Mouse (Mus musculus): ENCODE data around the gene Prkrip1. TPM values are rescaled to one million over a fixed set of nuclear protein-coding genes. Genes with fewer than 3 reads are reported as not detected.
"Not testable (repeated sequence)": the region's sequence is repeated elsewhere in the genome, so short reads cannot be mapped to it uniquely, and the experiment has no call there.

Prkrip1 gene
- polyA plus RNA-seq, 1 experiment from 2014 or later: 85.0 TPM

- ATAC-seq (ENCODE audit: insufficient number of reproducible peaks, low FRiP score, low TSS enrichment, low read depth) (no peak), DNase-seq (ENCODE audit: low spot score) (no peak)
- Histone ChIP-seq H3K4me2 (ENCODE audit: low read depth, severe bottlenecking) (no peak overlapping the region), H3K27me3 (ENCODE audit: control insufficient read depth, insufficient read depth, low read length) (no peaks in the 10 kb centered on the region), H3K36me3 (ENCODE audit: control insufficient read depth, insufficient read depth, low read length) (no peaks in the 10 kb centered on the region), H3K4me3 (ENCODE audit: low read depth, low read length) (no peak overlapping the region), H3K4me1 (ENCODE audit: control insufficient read depth, insufficient read depth, low read length) (no peaks in the 10 kb centered on the region), H3K9me3 (ENCODE audit: control insufficient read depth, low read length) (peaks cover 2% of the 10 kb centered on the region; the same call in 1 of the 2 replicates), H3K27ac (replicated peaks; ENCODE audit: low read depth, low read length) (no peak overlapping the region), H3K9ac (ENCODE audit: low read length) (no peak overlapping the region)
- 91% methylated on average over 5 of the region's 5 CpGs for WGBS
Measured at GRCm38 (mm10) chr5:136215958-136216357, 17.2 kb upstream of the Prkrip1 start.

- no peak overlapping the region for H3K27ac ChIP-seq (replicated peaks; ENCODE audit: low read depth, low read length)
- H3K9ac ChIP-seq (ENCODE audit: low read length): no peak overlapping the region
- peaks cover 2% of the 10 kb centered on the region; the same call in 1 of the 2 replicates for H3K9me3 ChIP-seq (ENCODE audit: control insufficient read depth, low read length)
- no peaks in the 10 kb centered on the region for H3K4me1 ChIP-seq (ENCODE audit: control insufficient read depth, insufficient read depth, low read length)
- no peaks in the 10 kb centered on the region for H3K36me3 ChIP-seq (ENCODE audit: control insufficient read depth, insufficient read depth, low read length)
- no peak for DNase-seq (ENCODE audit: low spot score)
- no peak overlapping the region for H3K4me2 ChIP-seq (ENCODE audit: low read depth, severe bottlenecking)
- H3K4me3 ChIP-seq (ENCODE audit: low read depth, low read length): no peak overlapping the region
- no peaks in the 10 kb centered on the region for H3K27me3 ChIP-seq (ENCODE audit: control insufficient read depth, insufficient read depth, low read length)
- no peak for ATAC-seq (ENCODE audit: insufficient number of reproducible peaks, low FRiP score, low TSS enrichment, low read depth)
- WGBS: 92% methylated on average over 3 of the region's 3 CpGs
Measured at GRCm38 (mm10) chr5:136215211-136215610, 16.4 kb upstream of the Prkrip1 start.

GRCm38 (mm10) chr5:136213716-136214115 is 15.0 kb upstream of the Prkrip1 start:
- 87% methylated on average over 5 of the region's 5 CpGs for WGBS
- no peak overlapping the region for H3K4me3 ChIP-seq (ENCODE audit: low read depth, low read length)
- no peak for DNase-seq (ENCODE audit: low spot score)
- H3K36me3 ChIP-seq (ENCODE audit: control insufficient read depth, insufficient read depth, low read length): no peaks in the 10 kb centered on the region
- no peaks in the 10 kb centered on the region for H3K4me1 ChIP-seq (ENCODE audit: control insufficient read depth, insufficient read depth, low read length)
- no peaks in the 10 kb centered on the region for H3K27me3 ChIP-seq (ENCODE audit: control insufficient read depth, insufficient read depth, low read length)
- H3K9me3 ChIP-seq (ENCODE audit: control insufficient read depth, low read length): peaks cover 2% of the 10 kb centered on the region; the same call in 1 of the 2 replicates
- H3K4me2 ChIP-seq (ENCODE audit: low read depth, severe bottlenecking): no peak overlapping the region
- H3K27ac ChIP-seq (replicated peaks; ENCODE audit: low read depth, low read length): no peak overlapping the region
- no peak for ATAC-seq (ENCODE audit: insufficient number of reproducible peaks, low FRiP score, low TSS enrichment, low read depth)
- no peak overlapping the region for H3K9ac ChIP-seq (ENCODE audit: low read length)

- Histone ChIP-seq H3K4me2 (ENCODE audit: low read depth, severe bottlenecking) (no peak overlapping the region), H3K4me3 (ENCODE audit: low read depth, low read length) (no peak overlapping the region), H3K27ac (replicated peaks; ENCODE audit: low read depth, low read length) (no peak overlapping the region), H3K9me3 (ENCODE audit: control insufficient read depth, low read length) (peaks cover 2% of the 10 kb centered on the region; the same call in 1 of the 2 replicates), H3K36me3 (ENCODE audit: control insufficient read depth, insufficient read depth, low read length) (no peaks in the 10 kb centered on the region), H3K27me3 (ENCODE audit: control insufficient read depth, insufficient read depth, low read length) (no peaks in the 10 kb centered on the region), H3K4me1 (ENCODE audit: control insufficient read depth, insufficient read depth, low read length) (no peaks in the 10 kb centered on the region), H3K9ac (ENCODE audit: low read length) (no peak overlapping the region)
- ATAC-seq (ENCODE audit: insufficient number of reproducible peaks, low FRiP score, low TSS enrichment, low read depth) (no peak), DNase-seq (ENCODE audit: low spot score) (no peak)
- 91% methylated on average over 11 of the region's 11 CpGs for WGBS
Measured at GRCm38 (mm10) chr5:136212716-136213115, 14.0 kb upstream of the Prkrip1 start.

GRCm38 (mm10) chr5:136211341-136212102 is 12.8 kb upstream of the Prkrip1 start:
- ATAC-seq (ENCODE audit: insufficient number of reproducible peaks, low FRiP score, low TSS enrichment, low read depth); H3K9ac ChIP-seq (ENCODE audit: low read length); H3K27ac ChIP-seq (replicated peaks; ENCODE audit: low read depth, low read length); H3K4me1 ChIP-seq (ENCODE audit: control insufficient read depth, insufficient read depth, low read length); H3K9me3 ChIP-seq (ENCODE audit: control insufficient read depth, low read length); H3K4me3 ChIP-seq (ENCODE audit: low read depth, low read length); H3K4me2 ChIP-seq (ENCODE audit: low read depth, severe bottlenecking); DNase-seq (ENCODE audit: low spot score); H3K36me3 ChIP-seq (ENCODE audit: control insufficient read depth, insufficient read depth, low read length); H3K27me3 ChIP-seq (ENCODE audit: control insufficient read depth, insufficient read depth, low read length): not testable (repeated sequence)
- WGBS: 92% methylated on average over 14 of the region's 14 CpGs

GRCm38 (mm10) chr5:136210549-136210948 is 11.8 kb upstream of the Prkrip1 start:
- Histone ChIP-seq H3K4me1 (ENCODE audit: control insufficient read depth, insufficient read depth, low read length) (no peaks in the 10 kb centered on the region), H3K4me2 (ENCODE audit: low read depth, severe bottlenecking) (no peak overlapping the region), H3K9me3 (ENCODE audit: control insufficient read depth, low read length) (no peaks in the 10 kb centered on the region; the same call in 1 of the 2 replicates), H3K27me3 (ENCODE audit: control insufficient read depth, insufficient read depth, low read length) (no peaks in the 10 kb centered on the region), H3K27ac (replicated peaks; ENCODE audit: low read depth, low read length) (no peak overlapping the region), H3K9ac (ENCODE audit: low read length) (no peak overlapping the region), H3K4me3 (ENCODE audit: low read depth, low read length) (no peak overlapping the region), H3K36me3 (ENCODE audit: control insufficient read depth, insufficient read depth, low read length) (no peaks in the 10 kb centered on the region)
- DNase-seq (ENCODE audit: low spot score) (no peak), ATAC-seq (ENCODE audit: insufficient number of reproducible peaks, low FRiP score, low TSS enrichment, low read depth) (no peak)
- 78% methylated on average over 5 of the region's 5 CpGs for WGBS

DNA sequence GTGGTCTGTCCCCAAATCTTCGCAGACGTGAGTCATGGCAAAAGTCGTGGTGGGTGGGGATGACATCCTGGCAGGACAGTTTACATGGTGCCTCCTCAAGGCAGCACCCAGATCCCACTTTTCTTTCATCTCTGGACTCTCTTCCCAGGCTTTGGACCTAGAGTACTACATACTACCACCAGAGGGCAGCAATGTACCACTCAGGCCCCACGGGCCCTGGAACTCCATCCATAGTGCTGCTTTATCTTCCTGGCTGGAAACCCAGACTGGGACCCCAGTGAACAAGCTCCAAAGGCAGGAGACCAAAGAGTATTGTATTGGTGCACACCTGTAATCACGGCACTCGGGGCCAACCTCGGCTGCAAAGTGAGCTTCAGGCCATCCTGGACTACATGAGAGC is 3.1 kb upstream of the Prkrip1 start:
- H3K4me1 ChIP-seq (ENCODE audit: control insufficient read depth, insufficient read depth, low read length): peaks cover 3% of the 10 kb centered on the region; the same call in 1 of the 2 replicates
- WGBS: 33% methylated on average over 7 of the region's 7 CpGs
- peak; percentile 78 for DNase-seq (ENCODE audit: low spot score)
- no peak overlapping the region for H3K9ac ChIP-seq (ENCODE audit: low read length)
- no peak overlapping the region for H3K4me2 ChIP-seq (ENCODE audit: low read depth, severe bottlenecking)
- no peaks in the 10 kb centered on the region for H3K36me3 ChIP-seq (ENCODE audit: control insufficient read depth, insufficient read depth, low read length)
- H3K4me3 ChIP-seq (ENCODE audit: low read depth, low read length): no peak overlapping the region
- H3K27me3 ChIP-seq (ENCODE audit: control insufficient read depth, insufficient read depth, low read length): no peaks in the 10 kb centered on the region
- no peak overlapping the region for H3K27ac ChIP-seq (replicated peaks; ENCODE audit: low read depth, low read length)
- no peaks in the 10 kb centered on the region for H3K9me3 ChIP-seq (ENCODE audit: control insufficient read depth, low read length)
- peak; percentile 23; the same call in 1 of the 2 replicates for ATAC-seq (ENCODE audit: insufficient number of reproducible peaks, low FRiP score, low TSS enrichment, low read depth)

DNA sequence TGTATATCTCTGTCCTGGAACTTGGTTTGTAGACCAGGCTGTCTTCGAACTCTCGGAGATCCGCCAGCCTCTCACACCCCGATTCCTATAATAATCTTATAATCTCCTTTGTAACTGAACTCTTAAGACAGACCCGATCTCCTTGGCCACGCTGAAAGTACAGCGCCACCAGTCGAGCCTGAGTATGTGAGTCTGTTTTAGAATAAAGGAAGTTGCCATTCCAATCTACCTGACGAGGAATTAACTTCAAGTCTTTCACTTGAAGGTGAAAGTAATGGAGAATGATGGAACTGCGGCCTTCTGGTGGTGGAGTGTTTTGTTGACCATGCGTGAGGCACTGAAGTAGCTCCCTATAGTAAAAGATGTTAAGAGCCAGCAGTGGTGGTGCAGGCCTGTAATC is 763 bp upstream of the Prkrip1 start:
- H3K4me2 ChIP-seq (ENCODE audit: low read depth, severe bottlenecking): peak overlapping the region; percentile 46
- peak overlapping the region; percentile 67 for H3K4me3 ChIP-seq (ENCODE audit: low read depth, low read length)
- H3K9ac ChIP-seq (ENCODE audit: low read length): peak overlapping the region; percentile 80
- no peak for ATAC-seq (ENCODE audit: insufficient number of reproducible peaks, low FRiP score, low TSS enrichment, low read depth)
- DNase-seq (ENCODE audit: low spot score): peak; percentile 30
- H3K9me3 ChIP-seq (ENCODE audit: control insufficient read depth, low read length): no peaks in the 10 kb centered on the region
- peaks cover 3% of the 10 kb centered on the region; the same call in 1 of the 2 replicates for H3K4me1 ChIP-seq (ENCODE audit: control insufficient read depth, insufficient read depth, low read length)
- no peak overlapping the region for H3K27ac ChIP-seq (replicated peaks; ENCODE audit: low read depth, low read length)
- peaks cover 10% of the 10 kb centered on the region; the same call in 1 of the 2 replicates for H3K36me3 ChIP-seq (ENCODE audit: control insufficient read depth, insufficient read depth, low read length)
- WGBS: 32% methylated on average over 11 of the region's 11 CpGs
- H3K27me3 ChIP-seq (ENCODE audit: control insufficient read depth, insufficient read depth, low read length): no peaks in the 10 kb centered on the region
